Mouse (Mus musculus): ENCODE measurements around the gene Parp12. TPM values are rescaled to one million over a fixed set of nuclear protein-coding genes. Genes with fewer than 3 reads are reported as not detected.
A peak's percentile ranks its signal among the peaks of the same experiment; 100 is the strongest.

Parp12 gene
- 3.1 and 3.7 TPM in 2 replicates for polyA plus RNA-seq (2016; fragmentation: Nextera tagmentation; extraction: Ambion mirVana)

DNA sequence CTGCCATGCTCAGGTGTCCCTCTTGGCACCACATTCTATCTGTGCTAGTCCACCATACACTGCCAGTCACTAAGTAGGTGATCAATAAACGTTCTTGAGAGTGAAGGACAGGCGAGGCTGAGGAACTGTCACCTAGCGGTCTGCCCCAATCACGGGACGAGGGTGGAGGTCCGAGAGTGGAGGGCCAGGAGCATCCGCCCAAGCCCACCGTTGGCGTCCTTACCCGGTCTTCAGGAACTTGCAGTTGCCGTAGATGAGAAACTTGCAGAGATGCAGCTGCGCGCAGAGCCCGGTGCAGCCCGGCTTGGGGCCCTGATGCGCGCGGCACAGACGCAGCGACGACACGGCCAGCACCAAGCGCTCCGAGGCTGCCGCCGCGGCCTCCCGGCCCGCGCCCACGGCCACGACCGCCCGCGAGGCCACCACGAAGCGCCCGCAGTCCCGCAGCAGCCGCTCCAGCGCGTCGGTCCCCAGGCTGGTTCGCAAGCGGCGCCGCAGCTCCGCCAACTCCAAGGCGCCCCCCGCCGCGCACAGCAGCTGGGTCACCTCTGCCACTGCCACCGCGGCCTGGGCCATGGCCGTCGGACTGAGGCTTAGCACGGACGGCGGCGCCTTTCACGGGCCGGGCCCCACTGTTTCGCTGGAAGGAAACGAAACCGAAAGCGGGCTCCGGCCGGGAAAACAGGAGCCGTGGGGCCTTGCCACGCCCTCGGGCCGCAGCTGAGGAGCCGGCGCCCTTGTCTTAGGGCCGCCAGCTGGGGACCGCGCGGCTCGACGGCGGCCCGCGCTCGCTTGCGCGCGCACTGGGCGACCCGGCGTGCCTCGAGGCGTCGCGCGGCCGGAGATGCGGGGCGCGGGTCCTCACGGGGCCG is at the start of gene Parp12:
TSS of gene Parp12 (minus strand) at position 766 of the 872 bp plus-strand sequence.
- Histone ChIP-seq H3K27ac (no peak within 1 kb of the TSS), H3K4me3 (peak within 1 kb of the TSS; percentile 90), H3K4me2 (peak within 1 kb of the TSS; percentile 90), H3K4me1 (peaks cover 15% of the 10 kb centered on the region), H3K9ac (peak within 1 kb of the TSS; percentile 75), H3K27me3 (replicated peaks) (peaks cover 80% of the 10 kb centered on the region), H3K9me3 (replicated peaks) (no peaks in the 10 kb centered on the region), H3K36me3 (no peaks in the 10 kb centered on the region)
- WGBS (ENCODE audit: insufficient replicate concordance) = 2% methylated on average over 100 of the region's 101 CpGs
- ATAC-seq = peak; percentile 82

DNA sequence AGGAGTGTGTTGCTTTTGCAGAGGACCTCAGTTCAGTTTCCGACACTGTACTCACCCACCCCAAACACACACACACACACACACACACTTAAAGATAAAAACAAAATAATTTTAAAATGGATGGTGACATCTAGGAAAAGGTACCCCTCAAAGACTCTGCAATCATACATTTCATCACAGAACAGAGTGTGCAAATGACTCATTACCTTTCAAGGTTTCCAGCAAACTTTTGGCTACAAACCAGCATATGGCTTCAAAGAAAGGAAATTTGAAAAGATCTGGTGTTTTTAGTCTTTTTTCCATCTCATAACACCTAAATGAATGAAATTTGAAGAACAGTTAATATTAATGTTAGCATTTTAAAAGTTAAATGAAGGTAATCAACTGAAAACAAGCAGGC is 46.7 kb upstream of the Parp12 start:
- H3K36me3 ChIP-seq = peaks cover 71% of the 10 kb centered on the region
- peaks cover 14% of the 10 kb centered on the region for H3K4me1 ChIP-seq
- H3K27me3 ChIP-seq (replicated peaks) = no peaks in the 10 kb centered on the region
- no peak overlapping the region for H3K27ac ChIP-seq
- WGBS (ENCODE audit: insufficient replicate concordance) = 100% methylated on average over 1 of the region's 1 CpGs
- H3K9ac ChIP-seq = no peak overlapping the region
- no peak overlapping the region for H3K4me2 ChIP-seq
- H3K9me3 ChIP-seq (replicated peaks) = no peaks in the 10 kb centered on the region
- ATAC-seq = no peak
- no peak overlapping the region for H3K4me3 ChIP-seq

DNA sequence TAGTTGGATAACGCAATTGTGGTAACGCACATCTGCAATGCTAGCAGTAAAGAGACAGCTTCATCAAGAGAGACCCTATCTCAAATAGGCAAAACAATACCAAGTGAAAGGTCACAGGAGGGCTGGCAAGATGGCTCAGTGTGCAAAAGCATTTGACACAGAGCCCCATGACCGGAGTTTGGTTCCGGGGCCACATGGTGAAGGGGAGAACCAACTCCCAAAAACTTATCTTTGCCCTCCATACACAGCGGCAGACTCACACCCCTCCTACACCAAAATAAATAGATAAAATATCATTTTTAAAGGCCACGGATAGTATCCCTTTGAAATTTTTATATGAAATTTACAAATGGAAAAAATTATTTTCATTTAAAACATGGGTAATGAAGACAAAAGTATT is 43.8 kb upstream of the Parp12 start:
- H3K4me2 ChIP-seq = peak overlapping the region; percentile 40
- peak; percentile 89 for ATAC-seq
- WGBS (ENCODE audit: insufficient replicate concordance) = 53% methylated on average over 6 of the region's 6 CpGs

DNA sequence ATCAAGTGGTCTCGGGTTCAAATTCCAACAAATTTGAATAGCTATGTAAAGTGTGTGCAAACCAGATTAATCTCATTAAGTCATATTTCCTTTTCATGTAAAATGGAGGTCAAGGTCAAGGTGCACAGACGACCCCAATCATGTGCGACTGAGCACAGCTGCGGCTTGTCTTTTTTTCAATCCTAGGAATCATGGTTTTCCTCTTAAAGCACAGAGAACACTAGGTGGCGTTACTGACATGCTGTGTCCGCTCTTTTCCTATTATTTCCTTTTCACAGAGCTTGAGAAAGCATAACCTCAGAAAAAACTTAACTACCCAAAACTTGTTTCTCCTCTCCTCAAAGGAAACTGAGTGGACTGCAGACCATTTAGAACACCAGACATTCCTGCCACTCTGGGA is 27.9 kb upstream of the Parp12 start:
- Histone ChIP-seq H3K4me2 (no peak overlapping the region), H3K4me1 (no peaks in the 10 kb centered on the region), H3K4me3 (no peak overlapping the region), H3K9me3 (replicated peaks) (no peaks in the 10 kb centered on the region), H3K9ac (no peak overlapping the region), H3K27ac (no peak overlapping the region), H3K36me3 (peaks cover 81% of the 10 kb centered on the region), H3K27me3 (replicated peaks) (no peaks in the 10 kb centered on the region)
- WGBS (ENCODE audit: insufficient replicate concordance) = 72% methylated on average over 6 of the region's 6 CpGs
- ATAC-seq = no peak

More for the DNA sequence above, 43.8 kb upstream of the Parp12 start:
- Histone ChIP-seq H3K27ac (peak overlapping the region; percentile 70), H3K4me3 (no peak overlapping the region), H3K4me1 (peaks cover 14% of the 10 kb centered on the region), H3K36me3 (peaks cover 57% of the 10 kb centered on the region), H3K9ac (peak overlapping the region; percentile 31; the same call in 1 of the 2 replicates), H3K27me3 (replicated peaks) (no peaks in the 10 kb centered on the region), H3K9me3 (replicated peaks) (no peaks in the 10 kb centered on the region)

DNA sequence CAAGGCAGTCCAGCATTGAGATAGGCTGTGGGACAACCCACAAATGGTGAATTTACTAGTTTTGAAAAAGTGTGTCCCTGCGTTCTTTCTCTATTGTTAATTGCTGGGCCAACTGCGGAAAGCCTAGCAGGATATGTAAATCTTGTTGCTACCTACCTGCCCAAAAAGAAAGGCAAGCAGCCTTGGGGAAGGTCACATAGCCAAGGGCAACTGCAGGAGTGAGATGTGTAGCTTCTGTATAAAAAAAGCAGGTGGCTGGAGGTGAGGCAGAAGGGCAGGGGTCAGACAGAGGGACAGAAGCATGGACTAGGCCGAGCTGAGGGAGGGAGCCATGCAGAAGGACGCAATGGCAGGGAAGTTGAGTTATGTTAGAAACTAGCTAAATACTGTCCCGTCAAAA is 14.4 kb upstream of the Parp12 start:
- H3K36me3 ChIP-seq = peaks cover 21% of the 10 kb centered on the region
- 60% methylated on average over 5 of the region's 5 CpGs for WGBS (ENCODE audit: insufficient replicate concordance)
- H3K4me2 ChIP-seq = no peak overlapping the region
- no peaks in the 10 kb centered on the region for H3K4me1 ChIP-seq
- no peak for ATAC-seq
- no peak overlapping the region for H3K9ac ChIP-seq
- H3K9me3 ChIP-seq (replicated peaks) = no peaks in the 10 kb centered on the region
- H3K4me3 ChIP-seq = no peak overlapping the region
- H3K27me3 ChIP-seq (replicated peaks) = no peaks in the 10 kb centered on the region
- H3K27ac ChIP-seq = no peak overlapping the region

DNA sequence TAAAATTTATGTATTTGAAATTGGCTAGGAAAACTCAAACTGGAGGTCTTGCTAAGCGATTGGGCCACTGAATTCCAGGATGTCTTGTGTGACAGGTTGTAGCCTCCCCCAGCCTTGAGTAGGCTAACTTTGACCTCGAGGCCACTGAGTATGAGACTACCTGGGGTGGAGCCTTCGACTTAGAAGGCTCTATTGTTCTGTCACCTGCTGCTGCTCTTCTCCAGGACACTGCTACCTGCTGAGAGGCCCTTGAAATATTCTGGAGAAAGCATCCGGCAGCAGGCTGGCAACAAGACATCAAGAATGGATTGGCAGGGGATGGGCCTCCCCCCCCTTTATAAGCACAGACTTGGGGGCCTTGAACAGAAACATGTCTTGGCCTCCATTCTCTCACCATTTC is 13.3 kb upstream of the Parp12 start:
- no peaks in the 10 kb centered on the region for H3K4me1 ChIP-seq
- no peaks in the 10 kb centered on the region for H3K27me3 ChIP-seq (replicated peaks)
- no peak for ATAC-seq
- H3K27ac ChIP-seq = no peak overlapping the region
- 46% methylated on average over 4 of the region's 4 CpGs for WGBS (ENCODE audit: insufficient replicate concordance)
- no peaks in the 10 kb centered on the region for H3K9me3 ChIP-seq (replicated peaks)
- H3K4me2 ChIP-seq = no peak overlapping the region
- no peak overlapping the region for H3K4me3 ChIP-seq
- H3K36me3 ChIP-seq = peaks cover 21% of the 10 kb centered on the region
- H3K9ac ChIP-seq = no peak overlapping the region

DNA sequence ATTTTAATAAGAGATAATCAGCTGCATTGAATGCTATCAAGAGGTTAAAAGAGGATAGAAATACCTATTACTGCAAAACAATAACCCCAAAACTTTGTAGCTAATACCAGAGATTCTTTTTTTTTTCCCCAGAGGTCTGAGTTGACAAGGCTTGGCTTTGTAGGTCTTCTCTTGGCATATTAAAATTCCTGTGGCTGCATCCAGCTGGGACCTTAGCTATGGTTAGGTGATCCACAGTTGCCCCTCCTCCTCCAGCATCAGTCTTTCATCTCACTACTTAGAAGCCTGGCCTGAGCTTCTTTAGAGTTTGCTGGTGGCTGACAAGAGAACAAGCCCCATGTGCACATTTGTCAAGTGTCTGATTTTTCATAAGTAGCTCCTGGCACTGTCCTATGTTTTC is 6.6 kb upstream of the Parp12 start:
- Histone ChIP-seq H3K9me3 (replicated peaks) (no peaks in the 10 kb centered on the region), H3K4me1 (no peaks in the 10 kb centered on the region), H3K27me3 (replicated peaks) (peaks cover 26% of the 10 kb centered on the region), H3K9ac (no peak overlapping the region), H3K4me2 (no peak overlapping the region), H3K36me3 (no peaks in the 10 kb centered on the region), H3K4me3 (no peak overlapping the region), H3K27ac (no peak overlapping the region)
- ATAC-seq = no peak

DNA sequence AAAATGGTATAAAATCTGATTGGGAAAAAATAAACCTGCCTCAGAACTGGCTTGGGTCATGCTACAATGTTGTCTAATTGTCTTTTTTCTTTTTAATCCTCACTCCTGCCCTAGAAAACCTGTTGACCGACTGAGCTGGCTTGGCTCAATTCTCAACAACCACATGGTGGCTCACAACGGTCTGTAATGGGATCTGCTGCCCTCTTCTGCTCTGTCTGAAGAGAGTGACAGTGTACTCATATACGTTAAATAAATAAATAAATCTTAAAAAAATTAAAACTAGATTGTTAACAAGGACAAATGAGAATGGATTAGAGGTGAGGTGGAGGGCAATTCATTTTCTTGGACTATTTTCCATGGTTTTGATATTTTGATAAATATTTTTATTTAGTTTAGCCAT is 2.5 kb upstream of the Parp12 start:
- Histone ChIP-seq H3K4me1 (peaks cover 15% of the 10 kb centered on the region), H3K4me3 (no peak overlapping the region), H3K36me3 (no peaks in the 10 kb centered on the region), H3K9ac (no peak overlapping the region), H3K4me2 (no peak overlapping the region), H3K27ac (no peak overlapping the region), H3K27me3 (replicated peaks) (peaks cover 67% of the 10 kb centered on the region), H3K9me3 (replicated peaks) (no peaks in the 10 kb centered on the region)
- 41% methylated on average over 3 of the region's 3 CpGs for WGBS (ENCODE audit: insufficient replicate concordance)
- no peak for ATAC-seq

DNA sequence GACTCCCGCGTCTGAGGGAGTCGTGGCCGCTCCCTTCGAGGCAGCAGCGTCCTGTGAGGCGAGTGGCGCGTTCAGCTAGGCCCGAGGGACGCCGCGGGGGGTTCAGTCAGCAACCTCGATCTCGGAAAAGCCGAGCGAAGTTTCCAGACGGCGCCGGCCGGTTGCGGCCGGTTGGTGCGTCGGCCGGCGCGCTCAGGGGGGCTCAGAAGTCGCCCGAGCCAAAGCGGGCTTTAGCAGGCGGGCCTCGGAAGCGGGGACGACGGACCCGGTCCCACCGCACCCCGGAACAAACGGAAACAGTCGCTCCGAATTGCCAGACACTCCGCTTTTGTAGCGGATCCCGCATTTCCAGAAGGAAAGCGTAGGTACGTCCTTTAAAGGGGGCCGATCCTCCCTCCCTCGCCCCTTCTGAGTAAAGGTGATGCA is 320 bp upstream of the Parp12 start:
- Histone ChIP-seq H3K36me3 (no peaks in the 10 kb centered on the region), H3K9me3 (replicated peaks) (no peaks in the 10 kb centered on the region), H3K9ac (peak overlapping the region; percentile 75), H3K4me1 (peaks cover 15% of the 10 kb centered on the region), H3K4me3 (peak overlapping the region; percentile 90), H3K27me3 (replicated peaks) (peaks cover 80% of the 10 kb centered on the region), H3K4me2 (peak overlapping the region; percentile 90), H3K27ac (no peak overlapping the region)
- WGBS (ENCODE audit: insufficient replicate concordance) = 11% methylated on average over 49 of the region's 49 CpGs
- no peak for ATAC-seq

DNA sequence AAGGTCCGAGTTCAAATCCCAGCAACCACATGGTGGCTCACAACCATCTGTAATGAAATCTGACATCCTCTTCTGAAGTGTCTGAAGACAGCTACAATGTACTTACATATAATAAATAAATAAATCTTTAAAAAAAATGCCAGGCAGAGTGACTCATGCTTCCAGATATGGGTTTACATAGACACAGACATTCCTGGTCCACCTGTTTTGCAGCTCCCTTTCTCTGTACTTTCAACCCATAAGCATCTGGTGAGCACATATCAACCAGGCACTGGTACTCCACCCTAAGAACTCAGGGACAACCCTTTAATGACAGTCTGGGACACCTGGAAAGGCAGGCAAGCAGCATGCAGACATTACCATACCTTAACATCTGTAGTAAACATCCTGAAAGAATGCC is 2.7 kb downstream of the Parp12 start:
- Histone ChIP-seq H3K4me2 (no peak overlapping the region), H3K9me3 (replicated peaks) (no peaks in the 10 kb centered on the region), H3K9ac (no peak overlapping the region), H3K36me3 (no peaks in the 10 kb centered on the region), H3K27me3 (replicated peaks) (peaks cover 72% of the 10 kb centered on the region), H3K27ac (no peak overlapping the region), H3K4me1 (peaks cover 15% of the 10 kb centered on the region), H3K4me3 (no peak overlapping the region)
- ATAC-seq = no peak
- whole genome bisulfite sequencing (ENCODE audit: insufficient replicate concordance) = 67% methylated on average over 1 of the region's 1 CpGs

DNA sequence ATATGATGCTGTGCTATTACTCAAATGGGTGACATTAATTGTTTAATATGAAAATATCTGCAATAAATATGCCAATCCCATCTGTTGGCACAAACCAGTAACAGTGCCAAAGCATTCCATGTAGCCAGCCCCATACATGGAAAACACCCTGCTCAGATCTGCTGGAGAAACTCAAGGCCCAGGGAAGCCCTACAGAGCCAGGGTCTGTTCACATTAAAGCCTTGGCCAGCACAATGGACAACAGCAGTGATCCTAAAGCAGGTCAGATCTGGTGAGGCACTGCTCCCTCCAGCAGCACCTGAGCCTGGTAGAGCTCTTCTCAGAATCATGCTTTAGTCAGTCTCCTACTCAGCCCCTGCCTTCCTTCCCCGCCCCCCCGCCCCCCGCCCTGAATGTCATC is 5.0 kb downstream of the Parp12 start:
- H3K4me2 ChIP-seq = no peak overlapping the region
- no peaks in the 10 kb centered on the region for H3K9me3 ChIP-seq (replicated peaks)
- no peak overlapping the region for H3K4me3 ChIP-seq
- no peak overlapping the region for H3K27ac ChIP-seq
- WGBS (ENCODE audit: insufficient replicate concordance) = 86% methylated on average over 3 of the region's 3 CpGs
- no peak for ATAC-seq
- peaks cover 8% of the 10 kb centered on the region for H3K4me1 ChIP-seq
- H3K27me3 ChIP-seq (replicated peaks) = peaks cover 49% of the 10 kb centered on the region
- H3K36me3 ChIP-seq = no peaks in the 10 kb centered on the region
- no peak overlapping the region for H3K9ac ChIP-seq

DNA sequence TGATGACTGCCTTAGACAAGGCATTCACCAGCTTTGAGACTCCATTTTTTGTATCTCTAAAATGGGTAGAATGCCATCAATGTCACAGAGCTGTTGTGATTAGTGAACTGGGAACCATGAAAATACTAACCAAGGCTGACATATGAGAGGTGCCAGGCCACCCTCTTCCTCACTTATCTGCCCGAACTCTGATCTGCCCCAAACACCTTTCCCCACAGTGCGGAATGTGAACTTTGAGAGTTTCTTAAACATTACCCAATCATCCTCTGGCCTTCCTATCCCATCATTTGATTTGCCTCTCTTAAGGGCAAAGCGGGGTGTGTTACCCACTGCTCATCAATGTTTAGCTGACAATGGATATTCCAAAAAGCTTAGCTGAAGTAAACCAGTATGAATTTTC is 5.4 kb downstream of the Parp12 start:
- Histone ChIP-seq H3K9ac (no peak overlapping the region), H3K4me3 (no peak overlapping the region), H3K36me3 (no peaks in the 10 kb centered on the region), H3K9me3 (replicated peaks) (no peaks in the 10 kb centered on the region), H3K4me1 (peaks cover 8% of the 10 kb centered on the region), H3K27me3 (replicated peaks) (peaks cover 45% of the 10 kb centered on the region), H3K4me2 (no peak overlapping the region), H3K27ac (no peak overlapping the region)
- ATAC-seq = no peak
- WGBS (ENCODE audit: insufficient replicate concordance) = 61% methylated on average over 3 of the region's 3 CpGs
